Mouse (Mus musculus): ENCODE measurements around the gene Mustn1.

- TF ChIP-seq POLR2A (IDR thresholded peaks at IDR 0.05; ENCODE audit: borderline replicate concordance, low read depth, low read length) (no peak), CTCF (IDR thresholded peaks at IDR 0.05; ENCODE audit: low read depth, low read length) (no peak)
Observed at GRCm38 (mm10) chr14:30911141-30911540, 32.1 kb downstream of the Mustn1 start.
